Mouse (Mus musculus) heart, postnatal 36 days (tissue): ENCODE results near the gene Fam50b. TPM values are rescaled to one million over a fixed set of nuclear protein-coding genes. Genes with fewer than 3 reads are reported as not detected.

Experiments used
- DNase-seq, 2 experiments: peaks; one replicate each; pipeline ENCODE4 v3.0.0; 2021 to 2022
- intact Hi-C: fragments of 180-260 bp; cut with DNase I; formaldehyde crosslinking; loops from one replicate; pipeline ENCODE4 v1.15.1; 2025
- total RNA-seq, 2 experiments: library from RNA; stranded (reverse); gene quantifications; 2 replicates each; pipeline ENCODE4 v1.2.3; 2021

The Fam50b gene
- total RNA-seq, 2 experiments from 2014 or later = not detected

GRCm38 (mm10) chr13:34786634-34787033, 52.0 kb downstream of the Fam50b start:
- DNase-seq = no peak
- intact Hi-C loops = no loop called here

- intact Hi-C loops = no loop called here
- DNase-seq = no peak
Observed at GRCm38 (mm10) chr13:34787546-34787945, 52.9 kb downstream of the Fam50b start.

GRCm38 (mm10) chr13:34789176-34789818, 54.6 kb downstream of the Fam50b start:
- DNase-seq = peak; percentile 42 to 53
- intact Hi-C loops = no loop called here

- intact Hi-C loops = loop anchor here (5.0 kb wide), 4 partner anchors 51 to 606 kb away; no protein-coding TSS in a partner anchor
- no peak for DNase-seq
Observed at GRCm38 (mm10) chr13:34793066-34793465, 58.4 kb downstream of the Fam50b start.

- intact Hi-C loops = loop anchor here (1.0 to 5.0 kb wide), 6 partner anchors 52 to 607 kb away; no protein-coding TSS in a partner anchor
Observed at GRCm38 (mm10) chr13:34793816-34794215, 59.2 kb downstream of the Fam50b start.

GRCm38 (mm10) chr13:34794426-34794825, 59.8 kb downstream of the Fam50b start:
- intact Hi-C loops = loop anchor here (1.0 to 5.0 kb wide), 6 partner anchors 52 to 607 kb away; no protein-coding TSS in a partner anchor

More at GRCm38 (mm10) chr13:34793816-34794215, 59.2 kb downstream of the Fam50b start:
- peak; percentile 73 to 81 for DNase-seq

More at GRCm38 (mm10) chr13:34794426-34794825, 59.8 kb downstream of the Fam50b start:
- peak; percentile 58 to 64 for DNase-seq

Other genes with a start within 250 kb of the Fam50b start
- gene Pxdc1, start 81.4 kb upstream of the Fam50b start, total RNA-seq = 10 to 100 TPM; 13.6 to 15.1 TPM
- gene Prpf4b, start 140.5 kb downstream of the Fam50b start, total RNA-seq = 10 to 100 TPM; 33.5 to 38.0 TPM
- gene Fam217a, start 189.5 kb downstream of the Fam50b start, total RNA-seq = under 1 TPM; 0.33 to 0.36 TPM
- not detected for gene 4933417A18Rik, start 189.6 kb downstream of the Fam50b start, total RNA-seq
- gene Eci3, start 229.0 kb downstream of the Fam50b start, total RNA-seq = 1 to 10 TPM; 3.0 to 3.2 TPM